Mouse (Mus musculus) heart, postnatal 25 days (tissue): ENCODE data around the gene 4931406C07Rik. TPM values are rescaled to one million over a fixed set of nuclear protein-coding genes. Genes with fewer than 3 reads are reported as not detected.

Source experiments
- DNase-seq: peaks from one replicate; pipeline ENCODE4 v3.0.0; 2022; ENCODE audit warnings: low spot score
- intact Hi-C: fragments of 180-260 bp; cut with DNase I; formaldehyde crosslinking; loops from one replicate; pipeline ENCODE4 v1.15.1; 2025
- microRNA-seq: library from miRNA; unstranded; fragments of <30 nt; microRNA quantifications from one replicate; pipeline ENCODE4 v1.2.0, GENCODE M21; 2022
- total RNA-seq, 2 experiments: library from RNA; stranded (reverse); gene quantifications; 2 replicates each; pipeline ENCODE4 v1.2.3; 2021

4931406C07Rik gene
- total RNA-seq, 2 experiments from 2014 or later = 4.6 to 5.6 TPM

DNA sequence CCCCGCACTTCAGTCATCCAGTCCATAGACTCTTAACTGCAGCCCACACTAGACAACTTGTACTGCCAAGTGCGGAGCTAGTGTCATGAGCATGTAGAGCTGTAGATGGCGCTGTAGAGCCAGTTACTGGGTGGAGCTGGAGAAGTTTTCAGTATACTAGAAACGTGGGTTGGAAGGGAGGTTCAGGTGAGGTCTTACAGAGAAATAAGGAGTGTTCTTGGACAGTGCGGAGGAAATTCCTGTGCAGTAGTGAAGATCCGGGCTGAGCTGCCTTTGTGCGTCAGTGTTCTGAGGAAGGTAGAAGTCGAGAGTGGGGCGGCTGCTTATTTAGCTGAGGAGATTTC is 64.7 kb downstream of the 4931406C07Rik start:
- DNase-seq = no peak
- intact Hi-C loops = no loop called here

DNA sequence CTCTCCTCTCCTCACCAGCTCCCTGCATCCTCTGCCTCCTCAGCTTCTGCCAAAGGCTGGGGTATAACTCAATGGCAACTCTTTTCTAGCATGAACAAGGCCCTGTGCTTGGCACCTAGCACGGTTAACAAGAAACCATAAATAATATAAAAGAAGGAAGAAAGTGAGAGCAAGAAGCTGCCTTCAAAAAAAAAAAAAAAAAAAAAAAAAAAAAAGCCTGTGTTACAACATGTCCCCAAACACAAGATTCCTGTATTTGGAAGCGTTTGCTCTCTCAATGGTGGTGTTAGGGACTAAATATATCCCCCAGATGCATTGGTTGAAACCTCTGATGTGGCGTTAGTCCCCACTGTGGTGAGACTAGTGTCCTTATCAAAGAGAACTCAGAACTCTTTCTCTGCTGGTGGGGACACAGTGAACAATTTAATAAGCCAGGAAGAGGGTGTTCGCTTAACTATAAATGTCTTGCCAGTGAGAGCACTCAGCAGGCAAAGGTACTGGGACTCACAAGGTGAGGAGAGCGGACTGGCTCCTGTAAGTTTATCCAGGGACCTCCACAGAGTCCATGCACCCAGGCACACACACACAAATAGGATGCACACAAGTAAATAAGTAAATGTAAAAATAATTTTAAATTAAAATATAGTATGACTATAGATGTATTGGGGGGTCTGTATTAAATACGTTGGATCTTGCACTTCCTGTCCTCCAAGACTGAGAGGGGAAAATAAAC is 65.2 kb downstream of the 4931406C07Rik start:
- intact Hi-C loops = no loop called here

DNA sequence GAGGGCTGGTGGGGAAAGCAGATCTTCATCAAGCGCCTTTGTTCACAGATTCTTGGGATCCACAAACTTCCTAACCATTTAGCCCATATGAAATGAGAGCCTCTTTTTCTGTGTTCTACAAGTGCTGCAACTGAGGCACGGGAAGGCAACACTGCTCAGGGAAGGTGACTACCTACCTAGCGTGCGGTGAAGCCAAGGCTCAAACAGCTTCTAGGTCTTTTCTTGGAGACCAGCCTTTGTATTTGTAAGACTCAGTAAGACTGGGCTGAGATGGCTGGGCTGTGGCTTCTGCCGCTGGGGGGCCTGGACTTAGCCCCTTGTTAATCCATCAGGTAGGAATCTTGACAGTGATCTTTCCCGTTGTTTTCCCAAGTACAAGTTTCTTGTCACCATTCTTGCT is 66.2 kb downstream of the 4931406C07Rik start:
- intact Hi-C loops = no loop called here
- no peak for DNase-seq

More for the DNA sequence above, 65.2 kb downstream of the 4931406C07Rik start:
- DNase-seq = no peak

DNA sequence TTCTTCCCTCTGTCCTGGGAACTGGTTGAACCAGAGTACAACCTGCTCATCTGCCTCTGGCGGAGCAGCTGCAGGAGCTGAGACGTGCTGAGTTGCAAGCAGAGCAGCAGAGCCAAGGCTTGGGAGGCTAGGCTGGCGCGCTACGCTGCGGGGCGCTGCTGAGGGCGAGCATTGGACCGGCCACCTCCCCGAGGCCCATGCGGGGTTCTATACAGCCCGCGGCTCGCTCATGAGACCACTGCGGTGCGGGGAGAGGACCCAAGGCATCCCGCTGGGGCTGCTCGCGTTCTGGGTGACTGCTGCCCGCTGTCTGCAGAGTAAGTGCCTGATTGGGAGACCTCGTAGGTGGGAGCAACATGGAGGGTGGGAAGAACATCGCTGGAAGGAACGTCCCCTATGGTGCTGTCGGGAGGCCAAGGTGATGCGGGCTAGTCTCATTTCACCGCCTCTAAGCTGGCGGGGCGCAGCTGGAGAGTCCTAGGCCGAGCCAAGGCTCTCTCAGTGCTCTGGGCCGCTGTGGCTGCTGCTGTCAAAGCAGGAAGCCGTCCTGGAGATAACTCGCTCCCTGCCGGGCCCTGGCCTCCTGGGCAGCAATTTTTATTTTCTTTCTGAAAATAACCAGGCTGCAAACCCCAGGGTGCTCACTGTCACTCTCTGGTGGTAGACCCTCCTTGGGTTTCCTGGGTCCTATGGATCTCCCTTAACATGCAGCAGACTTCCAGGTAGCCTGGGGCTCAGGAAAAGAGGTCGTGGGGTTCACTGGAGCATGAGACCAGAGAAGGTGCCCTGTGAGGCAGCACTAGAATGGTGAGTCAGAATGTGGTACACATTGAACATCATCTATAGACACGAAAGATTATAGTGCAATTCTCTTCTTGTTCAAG is 67.0 kb downstream of the 4931406C07Rik start, which contains the start of gene Vstm5:
Gene Vstm5 (plus strand): TSS at position 4 of the 884 bp plus-strand sequence.
- intact Hi-C loops = no loop called here
- DNase-seq = no peak

DNA sequence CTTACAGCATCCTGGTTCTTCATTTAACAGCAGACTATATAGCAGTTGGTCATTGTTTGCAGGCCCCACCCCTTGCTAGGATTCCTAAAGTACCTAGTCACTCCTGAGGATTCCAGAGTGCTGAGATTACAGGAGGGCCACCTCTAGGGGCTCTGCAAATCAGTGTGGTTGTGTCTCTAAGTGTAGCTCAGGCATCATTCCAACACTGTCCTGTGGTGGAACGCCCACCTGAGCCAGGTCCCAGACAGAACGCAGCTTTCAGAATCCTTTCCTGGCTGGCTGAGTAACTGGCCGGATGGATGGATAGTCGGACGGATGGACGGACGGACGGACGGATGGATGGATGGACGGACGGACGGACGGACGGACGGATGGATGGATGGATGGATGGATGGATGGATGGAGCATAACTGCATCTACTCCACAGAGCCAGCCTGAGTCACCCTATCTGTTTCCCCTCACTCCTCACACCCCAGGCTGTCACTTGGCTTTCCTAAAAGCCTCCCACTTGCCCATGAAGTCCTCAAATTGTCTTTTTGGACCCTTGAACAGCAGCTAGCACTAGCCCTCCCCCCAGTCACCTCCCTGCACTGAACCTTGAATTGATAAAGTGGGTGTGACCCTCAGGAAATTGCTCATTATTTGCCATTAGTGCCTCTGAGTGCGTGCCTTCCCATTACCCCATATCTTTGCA is 67.8 kb downstream of the 4931406C07Rik start:
- intact Hi-C loops = no loop called here
- no peak for DNase-seq

DNA sequence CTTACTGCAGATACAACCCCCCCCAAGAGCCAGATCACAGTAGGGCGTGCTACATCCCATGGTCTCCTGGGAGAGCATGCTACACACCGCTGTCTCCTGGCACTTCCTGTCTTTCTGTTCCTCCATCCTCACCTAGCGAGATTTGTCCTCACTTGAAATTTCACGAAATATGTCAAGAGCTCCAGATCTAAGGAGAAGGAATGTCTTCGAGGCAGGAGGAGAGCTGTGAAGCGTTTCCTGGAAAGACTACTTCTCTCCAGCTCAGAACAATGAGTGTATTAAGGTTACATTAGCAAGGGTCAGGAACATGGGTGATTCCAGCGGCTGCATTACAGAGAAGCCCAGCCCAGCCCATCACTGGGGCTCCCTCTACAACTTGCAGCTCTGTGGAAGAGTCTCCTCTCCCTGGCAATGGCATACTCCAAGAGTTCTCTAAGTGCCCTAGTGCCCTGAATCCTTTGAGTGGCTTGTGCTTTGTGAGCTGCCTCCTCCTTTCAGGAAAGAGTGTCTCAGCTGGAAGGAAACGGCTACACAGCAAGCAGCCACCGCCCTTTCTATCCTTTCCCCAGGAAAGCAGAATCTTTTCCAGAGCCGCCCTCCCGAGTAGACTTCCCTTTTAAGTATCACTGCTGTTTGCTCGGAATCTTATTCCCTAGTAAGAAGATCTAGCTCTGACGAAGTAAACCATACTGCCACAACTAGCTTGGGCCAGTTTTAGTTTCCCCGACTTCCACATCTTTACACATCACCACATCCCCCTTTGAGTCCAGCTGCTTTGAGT is 68.5 kb downstream of the 4931406C07Rik start:
- intact Hi-C loops = no loop called here
- DNase-seq = no peak

DNA sequence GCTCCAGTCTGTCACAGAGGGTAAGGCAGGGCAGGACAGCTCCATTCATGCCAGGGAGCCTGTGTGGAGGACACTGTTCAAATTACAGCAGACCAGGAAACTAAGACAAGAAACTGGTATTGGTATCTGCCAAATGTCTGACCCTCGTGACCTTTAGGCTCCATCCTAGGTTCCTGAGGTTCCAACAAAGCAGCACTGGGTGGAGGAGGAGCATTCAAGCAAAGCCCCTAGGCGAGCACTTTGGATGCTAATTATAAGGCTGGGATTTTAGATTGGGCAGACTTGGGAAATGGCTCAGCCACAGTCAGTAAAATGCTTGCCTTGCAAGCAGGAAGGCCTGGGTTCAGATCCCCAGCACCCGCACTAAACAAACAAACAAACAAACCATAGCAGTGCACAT is 70.3 kb downstream of the 4931406C07Rik start:
- intact Hi-C loops = no loop called here
- DNase-seq = no peak

DNA sequence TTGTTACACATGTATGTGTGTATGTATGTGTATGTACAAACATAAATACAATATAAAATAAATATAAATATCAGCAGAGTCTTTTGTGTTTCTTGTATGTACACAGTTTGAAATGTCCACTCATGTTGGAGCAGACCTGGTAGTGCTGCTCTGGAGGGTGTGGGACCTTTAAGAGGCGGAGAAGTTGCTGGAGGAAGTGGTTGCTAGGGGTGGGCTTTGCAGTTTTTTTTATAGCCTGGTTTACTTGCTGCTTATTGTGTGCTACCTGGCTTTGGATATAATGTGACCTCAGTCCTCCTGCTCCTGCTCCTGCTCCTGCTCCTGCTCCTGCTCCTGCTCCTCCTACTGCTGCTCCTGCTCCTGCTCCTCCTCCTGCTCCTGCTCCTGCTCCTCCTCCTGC is 72.6 kb downstream of the 4931406C07Rik start:
- no peak for DNase-seq
- intact Hi-C loops = no loop called here

Small RNA genes within 50 kb of the gene (microRNA-seq; reads per million reads assigned to microRNA genes)
- gene Gm49349 (not detected), gene mmu-mir-7650 (not detected)

Other genes with a start within 250 kb of the 4931406C07Rik start
- gene Hephl1, start 194.3 kb downstream of the 4931406C07Rik start, total RNA-seq = under 1 TPM; 0.08 to 0.11 TPM
- under 1 TPM; 0.21 to 0.59 TPM for gene Vstm5, start 67.4 kb downstream of the 4931406C07Rik start, total RNA-seq
- gene Med17, start 26.5 kb downstream of the 4931406C07Rik start, total RNA-seq = 10 to 100 TPM; 15.1 to 15.7 TPM
- gene Taf1d, start 234 bp downstream of the 4931406C07Rik start, total RNA-seq = 10 to 100 TPM; 28.0 to 32.3 TPM
- 1 to 10 TPM; 5.6 to 7.2 TPM for gene Cep295, start 51.3 kb upstream of the 4931406C07Rik start, total RNA-seq
- gene Smco4, start 187.0 kb upstream of the 4931406C07Rik start, total RNA-seq = 10 to 100 TPM; 22.4 to 23.1 TPM